Mouse (Mus musculus) monocyte, adult 2 months (primary cell): Measurements from ENCODE around the gene Gm20521.
"Not testable (repeated sequence)": the region's sequence is repeated elsewhere in the genome, so short reads cannot be mapped to it uniquely, and the experiment has no call there.

Source experiments
- DNase-seq, 2 experiments: peaks; one replicate each; pipeline ENCODE4 v3.0.0; 2022; ENCODE audit warnings: low spot score in 2 of 2, low read depth in 1 of 2

The Gm20521 gene

DNA sequence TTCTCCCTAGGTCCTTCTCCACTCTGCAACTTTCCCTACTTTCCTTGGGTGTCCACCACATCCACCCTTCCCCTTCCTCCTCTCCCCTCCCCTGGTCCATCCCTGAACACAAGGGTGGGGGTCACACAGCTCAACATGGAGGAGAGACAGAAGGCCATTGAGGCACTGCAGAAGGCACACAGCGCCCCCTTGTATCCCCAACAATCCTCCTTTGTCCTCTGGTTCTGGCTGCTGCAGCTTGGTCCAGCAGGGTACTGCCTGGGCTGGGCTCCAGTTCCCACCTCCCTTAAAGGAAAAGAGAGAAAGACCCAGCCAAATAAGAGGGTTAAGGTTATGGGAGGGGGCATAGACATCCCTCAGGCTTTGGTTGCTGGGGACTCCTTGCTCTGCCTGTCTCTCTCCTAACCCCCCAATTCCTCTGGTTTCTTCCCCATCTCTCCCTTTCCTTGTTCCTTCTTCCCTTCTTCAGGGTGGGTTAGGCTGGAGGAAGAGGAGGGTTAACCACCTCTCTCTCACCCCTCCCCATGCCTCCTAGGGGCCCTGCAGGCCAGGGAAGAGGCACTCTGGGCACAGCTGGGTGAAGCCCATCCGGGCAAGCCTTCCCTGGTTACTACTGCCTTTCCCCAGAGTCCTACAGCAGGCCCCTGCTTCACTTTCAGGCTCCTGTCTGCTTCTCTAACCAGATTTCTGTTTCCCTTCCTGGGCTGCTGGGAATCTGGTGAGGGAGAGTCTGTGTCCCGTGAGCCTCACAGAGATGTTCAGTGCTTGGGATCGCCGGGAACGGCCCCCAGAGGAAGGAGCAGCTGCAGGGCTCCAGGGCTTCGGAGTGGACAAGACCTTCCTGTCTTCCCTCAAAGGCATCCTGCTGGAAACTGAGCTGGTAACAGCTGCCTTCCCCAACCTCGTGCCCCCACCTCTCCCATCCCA, 52.9 kb downstream of the Gm20521 start, which contains the start of gene Cmtm5:
Gene Cmtm5, plus strand, starts transcription at position 358 of the 927 bp plus-strand sequence.
- DNase-seq: no peak

DNA sequence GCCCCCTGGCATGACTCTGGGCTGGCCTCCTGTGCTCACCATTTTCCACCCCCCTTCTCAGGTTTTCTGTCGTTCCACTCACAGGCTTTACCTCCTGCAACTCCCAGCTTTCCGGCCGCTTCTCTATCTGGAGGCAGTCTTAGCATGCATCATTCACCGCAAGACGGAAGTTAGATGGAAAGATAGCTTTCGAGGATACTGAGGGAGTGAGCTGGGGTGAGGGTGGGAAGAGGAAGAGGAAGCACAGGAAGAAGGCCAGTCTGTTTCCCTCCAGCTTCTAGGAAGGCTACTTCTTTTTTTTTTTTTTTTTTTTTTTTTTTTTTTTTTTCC, 53.6 kb downstream of the Gm20521 start:
- DNase-seq: no peak

DNA sequence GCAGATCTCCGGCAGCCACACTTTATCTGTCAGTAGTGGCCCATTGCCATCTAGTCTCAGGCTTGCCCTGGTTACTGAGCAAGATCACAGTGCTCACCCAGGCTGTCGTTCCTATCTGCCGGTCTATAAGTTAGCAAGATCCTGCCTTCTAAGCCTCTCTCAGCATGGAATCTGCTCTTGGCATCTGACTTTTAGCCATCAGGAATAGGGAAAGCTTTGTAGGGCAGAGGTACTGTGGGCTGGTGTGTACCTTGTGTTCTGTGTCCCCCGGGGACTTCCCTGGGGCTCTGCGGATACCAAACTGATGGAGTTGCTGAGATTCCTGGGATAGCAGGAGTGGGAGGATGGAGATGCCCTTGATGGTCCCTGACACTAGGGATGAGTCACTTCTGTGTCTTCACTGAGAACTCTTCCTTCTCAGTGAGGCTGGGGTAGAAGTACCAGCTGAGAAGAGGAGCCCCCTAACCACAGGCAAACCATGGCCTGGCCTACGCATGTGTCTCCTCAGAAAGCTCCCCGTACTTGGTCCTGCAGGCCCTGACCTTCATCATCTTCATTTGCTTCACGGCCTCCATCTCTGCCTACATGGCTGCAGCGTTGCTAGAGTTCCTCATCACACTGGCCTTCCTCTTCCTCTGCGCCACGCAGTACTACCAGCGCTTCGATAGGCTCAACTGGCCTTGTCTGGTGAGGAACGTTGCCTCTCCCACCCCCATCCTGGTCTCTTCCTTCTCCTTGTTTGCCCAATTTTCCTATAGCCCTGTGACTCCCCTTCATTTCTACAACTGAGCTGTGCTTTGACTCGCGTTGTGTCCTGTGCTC, 54.3 kb downstream of the Gm20521 start:
- no peak for DNase-seq

DNA sequence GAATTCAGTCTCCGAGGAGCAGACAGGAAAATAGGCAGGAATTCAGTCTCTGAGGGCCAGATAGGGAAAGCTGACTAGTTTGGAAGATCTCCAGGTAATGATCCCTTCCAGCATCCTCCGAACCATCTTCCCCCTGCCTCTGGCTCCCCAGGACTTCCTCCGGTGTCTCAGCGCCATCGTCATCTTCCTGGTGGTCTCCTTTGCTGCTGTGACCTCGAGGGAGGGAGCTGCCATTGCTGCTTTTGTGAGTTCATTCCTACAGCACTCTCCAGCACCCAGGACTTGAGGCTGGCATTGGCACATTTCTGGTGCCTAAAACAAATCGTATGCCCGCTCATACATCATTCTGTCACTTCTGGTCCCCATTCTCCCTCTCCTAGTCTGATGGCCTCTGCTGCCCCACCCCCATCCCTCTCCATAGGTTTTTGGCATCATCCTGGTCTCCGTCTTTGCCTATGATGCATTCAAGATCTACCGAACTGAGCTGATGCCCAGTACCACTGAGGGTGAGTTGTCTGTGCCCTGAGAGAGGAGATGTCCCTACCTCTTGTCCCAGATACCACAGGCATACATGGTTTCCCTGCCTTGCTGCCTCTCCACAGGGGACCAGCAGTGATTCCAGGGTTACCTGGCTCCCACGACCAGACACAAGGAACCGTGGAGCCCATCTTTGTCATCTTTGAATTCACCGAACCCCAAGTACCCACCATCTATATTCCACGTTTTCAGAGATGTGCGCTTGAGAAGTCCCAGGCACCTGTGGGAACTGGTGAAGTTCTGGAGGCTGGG, 55.4 kb downstream of the Gm20521 start:
- DNase-seq: no peak

DNA sequence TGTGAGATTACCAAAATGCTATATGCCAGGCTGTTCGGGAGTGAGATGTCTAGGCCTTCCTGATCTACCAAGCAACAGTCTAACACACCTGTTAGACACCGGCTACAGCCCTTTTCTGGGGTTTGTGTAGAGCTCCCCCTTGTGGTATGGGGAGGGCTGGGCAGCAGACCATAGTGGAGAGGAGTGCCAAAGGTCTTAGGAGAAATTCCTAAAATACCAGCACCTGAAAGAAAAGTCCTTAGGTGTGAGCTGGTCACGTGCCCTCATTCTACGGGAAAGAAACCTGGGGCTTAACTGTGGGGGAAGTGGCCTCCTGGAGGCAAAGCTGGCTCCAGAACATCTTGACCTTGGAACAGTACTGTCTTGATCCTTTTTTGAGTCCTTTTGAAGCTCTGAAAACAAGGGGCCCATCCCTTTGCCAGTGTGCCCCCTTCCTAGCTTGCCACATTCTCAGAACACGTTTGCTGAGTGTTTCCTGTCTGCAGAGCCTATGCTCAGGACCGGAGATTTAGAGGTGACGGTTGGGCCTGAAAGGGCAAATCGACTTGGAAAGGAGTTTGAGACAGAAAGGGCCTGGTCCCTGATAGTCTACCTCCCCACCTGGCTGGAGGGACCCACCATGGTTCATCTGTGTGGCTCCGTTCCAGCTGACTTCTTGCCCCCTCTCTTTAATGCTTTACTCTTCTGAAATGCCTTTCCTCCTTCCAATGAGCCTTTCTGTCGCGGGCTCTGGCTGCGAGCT, 56.4 kb downstream of the Gm20521 start:
- DNase-seq: peak in 1 of 2 experiments; percentile 15

DNA sequence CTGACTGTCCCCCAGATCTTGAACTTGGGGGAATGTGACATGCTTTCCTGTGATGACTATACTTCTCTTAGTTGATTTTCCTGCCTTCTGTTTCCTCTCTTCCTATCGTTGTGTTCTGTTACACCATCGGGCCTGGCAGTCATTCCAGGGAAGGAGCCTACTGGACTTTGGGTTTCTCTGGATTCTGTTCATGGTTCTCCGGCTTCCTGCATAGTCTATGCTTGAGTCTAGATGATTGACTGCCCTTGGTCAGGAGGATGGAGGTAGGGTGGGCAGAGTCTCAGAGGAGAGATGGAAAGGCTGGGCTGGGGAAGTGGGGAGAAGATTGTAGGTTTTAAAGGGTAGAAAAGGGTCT, 56.9 kb downstream of the Gm20521 start:
- no peak for DNase-seq

DNA sequence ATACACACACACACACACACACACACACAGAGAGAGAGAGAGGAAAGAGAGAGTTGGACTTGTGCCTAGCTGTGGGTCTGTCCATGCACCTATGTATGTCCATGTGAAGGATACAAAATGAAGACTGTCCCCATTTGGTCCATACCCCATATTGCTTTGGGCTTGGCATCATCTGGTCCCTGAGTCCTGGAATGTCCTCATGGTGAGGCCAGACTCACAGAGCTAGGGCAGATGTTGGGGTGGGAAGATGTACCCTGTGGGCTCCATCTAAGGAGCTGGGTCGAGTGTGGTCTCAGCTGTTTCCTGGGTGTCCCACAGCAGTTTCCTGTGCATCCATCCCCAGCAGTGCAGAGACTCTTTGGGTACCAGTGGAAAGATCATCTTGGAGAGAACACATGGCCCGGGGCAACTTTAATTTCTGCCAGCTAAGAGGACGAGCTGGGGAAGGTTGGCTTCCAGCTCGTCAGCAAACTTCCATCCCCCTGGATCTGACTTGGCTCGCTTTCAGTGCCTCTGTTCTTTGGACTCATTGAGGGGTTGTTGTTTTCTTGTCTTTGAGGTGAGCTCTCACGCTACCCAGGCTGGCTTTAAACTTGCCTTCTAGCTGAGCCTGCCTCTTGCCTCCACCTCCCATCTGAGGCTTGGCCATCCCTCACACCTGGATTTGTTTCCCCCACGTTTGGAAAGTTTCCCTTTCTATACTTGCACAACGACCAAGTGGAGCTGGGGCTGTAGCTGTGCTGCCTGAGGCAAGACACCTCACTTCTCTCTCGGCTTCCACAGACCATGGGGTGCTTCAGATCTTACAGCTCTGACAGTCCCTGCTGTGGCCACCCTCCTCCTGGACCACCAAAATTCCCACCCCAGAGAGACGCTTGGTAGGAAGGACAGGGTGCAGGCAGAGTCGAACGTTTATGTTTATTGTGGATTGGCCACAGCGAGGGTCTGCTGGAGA, 58.1 kb downstream of the Gm20521 start:
- no peak for DNase-seq

DNA sequence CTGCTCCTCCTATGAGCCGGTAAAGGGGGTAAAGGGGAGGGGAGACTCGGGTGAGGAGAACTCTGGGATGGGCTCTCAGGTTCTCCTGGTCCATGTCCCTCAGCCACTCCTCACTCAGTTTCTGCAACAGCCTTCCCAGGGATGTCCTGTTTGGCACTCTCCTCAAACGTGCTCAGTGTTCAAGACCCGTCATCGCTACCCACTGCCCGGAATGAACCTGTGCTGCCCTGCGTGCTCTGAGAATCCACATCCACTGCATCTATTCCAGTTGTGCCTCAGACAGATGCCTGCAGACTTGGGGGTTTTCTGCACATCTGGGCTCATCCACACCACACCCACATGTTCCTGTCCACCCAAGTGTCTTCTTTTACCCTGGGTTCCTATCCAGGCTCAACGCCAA, 59.2 kb downstream of the Gm20521 start:
- no peak for DNase-seq

DNA sequence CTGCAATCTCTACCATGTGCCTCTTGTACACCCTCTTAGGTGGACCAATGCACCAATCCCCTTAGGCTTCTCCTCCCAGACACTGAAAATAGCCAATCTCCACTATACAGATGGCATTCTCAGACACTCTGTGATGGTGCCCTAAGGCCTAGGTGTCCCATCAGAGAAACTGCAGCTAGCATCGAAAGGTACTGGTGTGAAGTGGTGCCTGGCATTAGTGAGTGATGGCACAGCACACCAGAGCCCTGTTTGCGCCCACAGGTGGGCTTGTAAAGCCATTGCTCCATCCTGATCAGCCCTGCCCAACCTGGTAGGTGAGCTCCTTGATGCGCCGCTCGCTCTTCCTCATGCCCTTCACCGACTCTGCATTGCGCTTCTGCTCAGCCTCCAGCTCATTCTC, 60.7 kb downstream of the Gm20521 start:
- no peak for DNase-seq

DNA sequence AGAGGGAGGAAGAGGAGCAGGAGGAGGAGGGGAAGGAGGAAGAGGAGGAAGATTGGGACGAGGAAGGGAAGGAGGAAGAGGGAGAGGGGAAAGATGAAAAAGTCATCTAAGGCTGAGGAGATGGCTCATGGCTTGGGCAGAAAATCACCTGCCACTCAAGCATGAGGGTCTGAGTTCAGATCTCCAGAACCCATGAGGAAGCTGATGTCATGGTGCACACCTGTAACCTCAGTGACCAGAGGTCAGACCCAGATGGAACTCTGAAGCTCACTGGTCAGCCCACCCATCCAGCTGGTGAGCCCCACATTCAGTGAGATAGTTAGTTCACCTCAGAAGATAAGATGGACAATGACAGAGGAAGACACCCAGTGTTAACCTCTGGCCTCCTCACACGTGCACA, 61.7 kb downstream of the Gm20521 start:
- DNase-seq: no peak

DNA sequence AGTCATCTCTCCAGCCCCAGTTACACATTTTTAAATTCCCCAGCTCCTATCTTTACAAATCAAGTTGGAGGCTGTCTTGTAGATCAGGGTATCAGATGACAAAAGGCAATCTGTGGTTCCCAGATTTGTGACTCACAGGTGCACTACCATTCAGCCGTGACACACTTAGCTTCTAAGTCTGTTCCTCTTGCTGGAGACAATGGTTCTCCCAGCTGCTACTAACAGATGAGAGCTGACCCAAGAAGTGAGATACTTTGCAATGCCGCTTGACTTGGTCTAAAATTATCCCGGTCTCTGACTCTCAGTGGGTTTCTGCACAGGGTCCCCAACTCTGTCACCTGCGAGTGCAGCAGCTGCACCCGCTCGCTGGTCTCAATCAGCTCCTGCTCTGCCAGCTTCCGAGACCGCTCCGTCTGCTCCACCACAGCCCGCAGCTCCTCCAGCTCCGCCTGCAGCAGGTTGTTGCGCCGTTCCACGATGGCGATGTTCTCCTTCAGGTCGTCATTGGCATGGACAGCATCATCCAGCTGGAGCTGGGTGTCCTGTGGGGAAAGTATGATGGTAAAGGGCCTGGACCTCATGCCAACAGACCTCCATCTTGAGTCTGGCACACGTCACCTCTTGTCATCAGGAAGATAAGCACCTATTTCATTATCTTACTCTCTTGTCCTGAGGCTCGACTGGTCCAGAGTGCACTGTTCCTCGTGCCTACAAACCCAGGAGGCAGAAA, 62.9 kb downstream of the Gm20521 start:
- DNase-seq: no peak

DNA sequence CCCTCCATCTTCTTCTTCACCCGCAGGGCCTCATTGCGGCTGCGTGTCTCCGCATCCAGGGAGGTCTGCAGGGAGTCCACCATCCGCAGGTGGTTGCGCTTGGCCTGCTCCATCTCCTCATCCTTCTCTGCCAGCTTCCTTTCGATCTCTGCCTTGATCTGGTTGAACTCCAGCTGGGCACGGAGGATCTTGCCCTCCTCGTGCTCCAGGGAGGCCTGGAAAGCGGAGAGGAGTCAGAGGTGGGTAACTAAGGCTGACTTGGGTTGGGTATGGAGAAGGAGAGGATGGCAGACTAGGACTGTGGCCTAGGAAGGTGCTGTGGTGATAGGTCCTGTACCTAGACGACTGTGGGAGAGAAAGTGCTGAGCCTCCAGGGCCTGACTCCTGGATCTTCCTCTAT, 63.8 kb downstream of the Gm20521 start:
- not testable (repeated sequence) for DNase-seq
